Mouse (Mus musculus): ENCODE measurements around the gene Ilk. TPM values are rescaled to one million over a fixed set of nuclear protein-coding genes. Genes with fewer than 3 reads are reported as not detected.

Ilk gene
- 215 TPM for polyA plus RNA-seq (2017; shearing (Covaris generic))

DNA sequence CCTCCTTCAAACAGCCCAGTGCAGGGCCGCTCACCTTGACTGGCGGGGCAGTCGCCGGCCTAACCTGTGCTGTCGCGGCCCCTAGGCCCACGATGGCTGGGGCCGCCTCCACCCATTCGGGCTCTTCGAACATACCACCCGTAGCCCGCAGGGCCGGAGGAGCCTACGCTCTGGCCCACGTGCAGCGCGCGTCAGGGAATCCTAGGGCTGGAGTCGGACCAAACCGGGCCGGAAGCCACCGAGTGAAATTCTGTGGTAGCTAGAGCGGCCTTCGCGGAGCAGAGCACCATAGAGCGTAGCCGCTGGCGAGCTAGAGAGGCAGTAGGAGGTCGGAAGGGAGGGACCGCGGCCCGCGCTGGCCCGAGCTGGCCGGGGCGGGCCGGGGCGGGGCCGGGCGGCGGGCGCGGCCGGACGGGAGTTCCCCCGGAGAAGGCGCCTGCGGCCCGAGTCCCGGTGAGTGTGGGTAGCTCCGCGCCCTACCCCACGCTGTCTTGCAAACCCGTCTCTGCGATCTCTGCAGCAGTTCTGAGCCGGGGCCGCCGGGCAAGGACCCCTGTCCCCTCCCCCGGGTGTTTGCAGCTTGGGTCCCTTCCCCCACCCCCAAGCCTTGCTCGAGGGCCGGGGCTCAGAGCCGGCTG is at the start of gene Ilk:
Ilk (plus strand) TSS at position 329 of the 638 bp plus-strand sequence.

DNA sequence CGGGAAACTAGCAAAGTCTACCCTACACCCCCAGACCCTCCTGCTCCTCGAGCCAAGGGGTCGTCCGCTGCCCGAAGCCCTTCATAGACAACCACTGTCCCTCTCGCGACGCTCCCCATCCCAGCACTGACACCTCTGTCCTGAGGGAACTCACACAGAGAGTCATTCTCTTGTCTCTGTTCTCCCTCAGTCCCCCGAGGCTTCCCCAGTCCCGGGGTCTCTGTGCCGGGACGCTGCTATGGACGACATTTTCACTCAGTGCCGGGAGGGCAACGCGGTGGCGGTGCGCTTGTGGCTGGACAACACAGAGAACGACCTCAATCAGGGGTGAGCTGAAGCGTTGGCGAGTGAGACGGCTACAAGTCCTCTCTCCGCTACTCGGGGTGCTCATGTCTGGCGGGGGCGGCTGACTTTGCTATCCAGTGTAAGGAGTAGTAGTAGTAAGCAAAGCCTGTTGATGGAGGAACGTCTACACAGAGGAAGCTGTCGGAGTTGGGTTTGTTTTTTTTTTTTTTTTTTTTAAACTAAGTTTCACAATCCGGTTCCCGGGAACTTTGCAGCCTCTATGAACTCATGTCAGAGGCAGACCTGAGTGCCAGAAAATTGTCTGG is 624 bp downstream of the Ilk start, which contains the start of gene Rrp8:
Rrp8 (minus strand) TSS at position 475 of the 611 bp plus-strand sequence.

DNA sequence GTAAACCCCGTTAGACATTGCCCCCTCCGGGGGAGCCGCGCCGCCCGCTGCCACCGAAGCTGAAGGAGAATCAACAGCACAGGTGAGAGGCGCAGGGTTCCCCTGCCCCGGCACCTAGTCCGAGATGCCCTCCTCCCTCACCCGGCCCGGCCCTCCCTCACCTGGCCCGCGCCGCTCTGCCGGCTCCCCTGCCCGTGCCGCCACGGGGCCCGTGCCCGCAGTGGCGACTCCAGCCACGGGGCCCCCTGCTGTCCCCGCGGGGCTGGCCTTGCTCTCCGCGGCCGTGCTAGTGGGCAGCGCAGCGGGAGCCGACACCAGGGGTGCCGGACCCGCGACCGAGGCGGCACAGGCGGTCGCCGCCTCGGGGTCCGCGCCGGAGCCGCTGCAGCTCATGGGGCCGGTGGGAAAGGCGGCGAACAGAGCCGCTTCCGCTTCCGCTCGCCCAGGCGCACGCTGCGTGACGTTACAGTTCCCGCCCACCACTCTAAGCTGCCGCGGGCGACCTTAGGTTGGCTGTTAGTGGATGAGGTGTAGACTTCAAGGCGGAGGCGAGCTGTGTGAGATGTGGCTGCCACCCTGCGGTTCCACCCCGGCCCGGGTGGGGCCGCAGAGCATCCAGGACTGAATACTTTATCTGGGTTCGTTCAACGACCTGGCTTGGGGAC is 7.7 kb downstream of the Ilk start, which contains the start of gene Taf10:
Taf10 (minus strand) TSS at position 436 of the 665 bp plus-strand sequence.

DNA sequence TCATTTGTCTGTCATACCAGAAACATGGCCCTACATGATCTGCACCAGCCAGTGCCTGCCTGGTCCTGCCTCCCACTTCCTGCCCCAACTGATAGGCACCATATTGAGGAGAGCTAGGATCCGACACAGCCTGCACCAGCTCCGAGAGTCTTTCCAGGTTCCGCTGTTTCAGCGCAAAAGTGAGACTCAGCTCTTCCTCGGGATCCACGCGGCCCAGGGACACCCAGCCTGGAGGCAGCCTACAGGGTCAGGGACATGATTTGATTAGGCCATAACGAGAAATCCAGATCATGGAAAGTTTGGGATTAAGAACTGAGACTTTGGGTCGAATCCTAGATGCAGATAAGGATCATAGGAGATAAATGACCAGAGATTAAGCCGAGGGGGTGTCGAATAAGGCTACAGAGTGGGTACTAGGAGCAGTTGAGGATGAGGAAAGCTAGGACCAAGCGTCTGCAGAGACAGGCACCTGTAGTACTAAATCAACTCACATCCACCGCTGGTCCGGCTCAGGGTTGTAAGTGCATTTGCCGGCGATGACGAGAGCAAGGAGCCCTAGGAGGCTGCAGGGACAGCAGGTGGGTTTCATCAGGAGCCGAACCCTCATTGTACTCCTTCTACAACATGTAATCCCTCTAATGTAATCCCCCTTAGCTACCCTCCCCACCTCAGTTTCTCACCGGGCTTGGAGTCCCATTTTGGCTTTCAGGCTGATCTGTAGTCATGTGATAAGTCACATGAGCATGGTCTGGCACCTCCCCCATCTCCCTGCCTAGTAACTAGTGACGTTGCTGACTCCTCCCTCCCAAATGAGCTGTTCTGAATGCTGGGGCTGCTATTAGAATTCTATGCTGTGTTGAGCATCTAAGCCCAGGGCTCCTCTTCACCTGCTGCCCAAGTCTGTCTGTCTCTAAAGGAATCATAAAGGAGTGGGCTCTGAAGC is 15.4 kb downstream of the Ilk start, which contains the start of gene Tpp1:
Tpp1 (minus strand) TSS at position 745 of the 943 bp plus-strand sequence.

DNA sequence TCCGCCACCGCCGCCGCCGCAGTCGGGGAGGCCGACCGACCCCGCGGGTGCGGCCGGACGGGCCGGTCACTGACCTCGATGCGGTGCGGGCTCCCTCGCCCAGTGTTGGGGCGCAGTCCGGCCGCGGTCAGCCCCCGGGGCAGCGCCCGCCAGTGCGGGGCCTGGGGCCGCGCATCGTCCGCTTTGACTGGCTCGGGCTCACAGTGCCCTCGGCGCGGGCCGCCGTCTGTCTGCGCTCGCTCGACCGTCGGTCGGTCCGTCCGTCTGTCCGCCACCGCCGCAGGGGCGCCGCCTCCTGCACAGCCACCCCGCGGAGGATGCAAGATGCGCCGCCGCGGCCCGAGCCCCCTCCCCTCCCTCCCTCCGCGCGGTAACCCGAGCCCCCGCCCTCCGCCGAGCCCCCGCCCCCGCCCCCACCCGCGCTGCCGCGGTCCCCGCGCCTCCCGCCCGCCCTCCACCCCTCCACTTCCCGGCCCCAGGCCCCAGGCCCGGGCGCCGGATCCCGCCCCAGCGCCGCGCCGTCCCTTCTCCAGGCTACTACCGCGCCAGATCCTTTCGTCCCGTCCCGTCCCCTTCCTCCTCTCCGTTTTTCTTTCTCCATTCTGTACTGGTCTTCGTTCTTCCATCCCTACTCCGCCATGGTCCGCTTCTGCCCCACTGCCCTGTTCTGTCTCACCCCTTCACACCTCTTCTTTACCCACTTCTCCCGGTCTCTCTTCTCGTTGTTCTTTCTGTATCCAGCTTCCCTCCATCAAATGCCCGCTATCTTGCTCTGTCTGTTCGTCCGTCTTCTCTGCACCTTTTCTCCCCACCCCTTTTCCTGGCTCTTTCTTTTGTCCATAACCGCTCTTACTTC is 51.1 kb downstream of the Ilk start, which contains the start of gene Dchs1:
Dchs1 (minus strand) TSS at position 370 of the 856 bp plus-strand sequence.

Other genes with a start within 250 kb of the Ilk start
- 48.2 TPM for gene Smpd1, start 182.2 kb upstream of the Ilk start, polyA plus RNA-seq (2017; shearing (Covaris generic))
- gene Apbb1, start 154.9 kb upstream of the Ilk start, polyA plus RNA-seq (2017; shearing (Covaris generic)): 7.1 TPM
- not detected for gene Hpx, start 136.5 kb upstream of the Ilk start, polyA plus RNA-seq (2017; shearing (Covaris generic))
- gene Trim3, start 103.0 kb upstream of the Ilk start, polyA plus RNA-seq (2017; shearing (Covaris generic)): 2.4 TPM
- gene Timm10b, start 96.5 kb upstream of the Ilk start, polyA plus RNA-seq (2017; shearing (Covaris generic)): 218 TPM
- gene Arfip2, start 96.2 kb upstream of the Ilk start, polyA plus RNA-seq (2017; shearing (Covaris generic)): 25.1 TPM
- 11.4 TPM for gene Gm45799, start 96.0 kb upstream of the Ilk start, polyA plus RNA-seq (2017; shearing (Covaris generic))
- gene Dnhd1, start 85.8 kb upstream of the Ilk start, polyA plus RNA-seq (2017; shearing (Covaris generic)): 2.2 TPM
- 37.0 TPM for gene Rrp8, start 793 bp downstream of the Ilk start, polyA plus RNA-seq (2017; shearing (Covaris generic))
- 18.6 TPM for gene Taf10, start 7.8 kb downstream of the Ilk start, polyA plus RNA-seq (2017; shearing (Covaris generic))
- gene Tpp1, start 15.6 kb downstream of the Ilk start, polyA plus RNA-seq (2017; shearing (Covaris generic)): 127 TPM
- not detected for gene Dchs1, start 51.1 kb downstream of the Ilk start, polyA plus RNA-seq (2017; shearing (Covaris generic))
- gene Mrpl17, start 74.5 kb downstream of the Ilk start, polyA plus RNA-seq (2017; shearing (Covaris generic)): 160 TPM
- 369 TPM for gene Gm4070, start 217.4 kb downstream of the Ilk start, polyA plus RNA-seq (2017; shearing (Covaris generic))